Mouse (Mus musculus) liver, adult 2 months (tissue): ENCODE data around the gene Snx21. TPM values are rescaled to one million over a fixed set of nuclear protein-coding genes. Genes with fewer than 3 reads are reported as not detected.

Source experiments
- DNase-seq: peaks from one replicate; pipeline ENCODE4 v3.0.0-alpha.2; 2011; ENCODE audit warnings: low read depth, low spot score; ENCODE audit errors: extremely low read depth
- H3K27ac ChIP-seq: fragments of 200-500 bp; replicated peaks from 2 replicates; pipeline ENCODE4 v1.5.1; 2012; ENCODE audit warnings: low read depth, mild to moderate bottlenecking, control low read depth, inconsistent platforms, low read length; ENCODE audit not compliant: insufficient read depth
- H3K27me3 ChIP-seq: fragments of 200-500 bp; 2 replicates; pipeline ENCODE4 v1.6.1; 2012; ENCODE audit warnings: mild to moderate bottlenecking, moderate library complexity, low read length, inconsistent platforms; ENCODE audit not compliant: control insufficient read depth, insufficient read depth
- H3K36me3 ChIP-seq: fragments of 200-500 bp; 2 replicates; pipeline ENCODE4 v1.6.1; 2012; ENCODE audit warnings: low read length, inconsistent platforms; ENCODE audit not compliant: control insufficient read depth, insufficient read depth
- H3K4me1 ChIP-seq: fragments of 200-500 bp; 2 replicates; pipeline ENCODE4 v1.6.1; 2011; ENCODE audit warnings: low read length; ENCODE audit not compliant: control insufficient read depth, insufficient read depth
- H3K4me3 ChIP-seq: fragments of 200-500 bp; 2 replicates; pipeline ENCODE4 v1.5.1; 2011; ENCODE audit warnings: low read depth, mild to moderate bottlenecking, control low read depth, low read length, moderate library complexity; ENCODE audit not compliant: insufficient read depth
- H3K79me2 ChIP-seq: fragments of 200-500 bp; 2 replicates; pipeline ENCODE4 v1.6.1; 2012; ENCODE audit warnings: inconsistent platforms, mild to moderate bottlenecking, low read length, moderate library complexity; ENCODE audit not compliant: control insufficient read depth, insufficient read depth
- H3K9ac ChIP-seq: fragments of 200-500 bp; 2 replicates; pipeline ENCODE4 v1.6.1; 2012; ENCODE audit warnings: low read depth, mild to moderate bottlenecking, control low read depth, inconsistent platforms, low read length
- CTCF ChIP-seq: fragments of 200-500 bp; IDR thresholded peaks from 2 replicates; pipeline ENCODE4 v1.5.1; 2011; ENCODE audit warnings: low read depth, low read length, control low read depth
- POLR2A ChIP-seq: fragments of 200-500 bp; IDR thresholded peaks from 2 replicates; pipeline ENCODE4 v1.6.1; 2011; ENCODE audit warnings: low read length, control low read depth; ENCODE audit not compliant: insufficient read depth; ENCODE audit errors: extremely low read depth
- WGBS: fragments of 180-500 bp; shearing (Covaris S2); methylation state at CpG from one replicate; pipeline ENCODE4 v1.1.7; 2018; 5-methylcytosine and 5-hydroxymethylcytosine counted together
- polyA plus RNA-seq: library from polyadenylated mRNA; depleted of rRNA; stranded (reverse); fragments of >200 nt; gene quantifications from 2 replicates; pipeline ENCODE4 v1.2.3, GENCODE M21; 2012
- total RNA-seq: library from RNA; depleted of rRNA; stranded (reverse); fragments of >200 nt; gene quantifications from 2 replicates; pipeline ENCODE4 v1.2.3, GENCODE M21; 2014

The Snx21 gene
- total and polyA plus RNA-seq, 2 experiments: 10.8 to 14.4 TPM

DNA sequence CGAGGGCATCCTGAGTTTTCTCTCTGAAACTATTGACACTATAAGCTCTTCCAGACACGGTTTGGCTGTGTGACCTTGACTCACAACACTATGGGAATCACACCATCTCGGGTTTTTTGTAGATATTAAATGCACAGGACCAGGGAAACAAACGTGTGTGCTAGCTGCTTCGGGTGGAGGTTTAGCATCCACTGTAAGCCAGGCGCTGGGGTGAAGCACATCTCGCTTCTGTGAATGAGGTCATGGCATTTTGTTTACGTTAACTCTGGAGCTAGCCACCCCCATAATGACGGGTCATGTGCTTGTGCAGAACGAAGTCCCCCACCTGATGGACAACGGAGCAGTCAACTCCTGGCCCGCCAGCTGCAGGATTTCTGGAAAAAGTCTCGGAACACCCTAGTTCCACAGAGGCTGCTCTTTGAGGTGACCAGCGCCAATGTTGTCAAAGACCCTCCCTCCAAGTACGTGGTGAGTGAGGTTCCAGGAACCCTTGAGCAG lies 814 bp downstream of the Snx21 start:
- Histone ChIP-seq H3K36me3 (no peaks in the 10 kb centered on the region; the same call in 1 of the 2 replicates), H3K27me3 (no peaks in the 10 kb centered on the region), H3K9ac (peak overlapping the region; percentile 89), H3K79me2 (no peaks in the 10 kb centered on the region), H3K4me3 (peak overlapping the region; percentile 90), H3K4me1 (peaks cover 18% of the 10 kb centered on the region), H3K27ac (peak overlapping the region; percentile 61)
- WGBS: 15% methylated on average over 15 of the region's 15 CpGs
- DNase-seq: peak; percentile 36
- TF ChIP-seq CTCF: no peak
- TF ChIP-seq POLR2A: no peak

DNA sequence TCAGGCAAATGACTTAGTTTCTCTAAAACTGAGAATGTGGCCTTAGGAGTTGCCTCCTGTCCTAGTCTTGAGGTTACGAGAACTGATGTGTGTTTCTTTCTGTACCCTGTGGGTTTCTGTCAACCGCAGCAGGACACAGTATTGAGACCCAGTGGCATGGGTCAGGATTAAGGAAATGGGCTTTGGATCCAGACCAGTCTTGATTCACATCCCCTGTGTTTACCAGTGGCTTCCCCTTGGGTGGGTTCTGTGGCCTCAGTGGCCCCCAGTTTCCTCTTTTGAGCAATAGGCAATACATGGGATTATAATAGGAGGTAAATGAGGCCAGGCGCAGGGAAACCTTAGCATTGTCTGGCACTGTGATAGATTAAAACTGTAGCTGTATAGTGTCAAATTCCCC lies 1.4 kb downstream of the Snx21 start:
- Histone ChIP-seq H3K36me3 (no peaks in the 10 kb centered on the region; the same call in 1 of the 2 replicates), H3K27ac (peak overlapping the region; percentile 7), H3K79me2 (no peaks in the 10 kb centered on the region), H3K9ac (no peak overlapping the region), H3K4me1 (peaks cover 19% of the 10 kb centered on the region), H3K4me3 (no peak overlapping the region), H3K27me3 (no peaks in the 10 kb centered on the region)
- DNase-seq: no peak
- WGBS: 79% methylated on average over 3 of the region's 3 CpGs
- TF ChIP-seq CTCF: no peak
- no peak for TF ChIP-seq POLR2A

DNA sequence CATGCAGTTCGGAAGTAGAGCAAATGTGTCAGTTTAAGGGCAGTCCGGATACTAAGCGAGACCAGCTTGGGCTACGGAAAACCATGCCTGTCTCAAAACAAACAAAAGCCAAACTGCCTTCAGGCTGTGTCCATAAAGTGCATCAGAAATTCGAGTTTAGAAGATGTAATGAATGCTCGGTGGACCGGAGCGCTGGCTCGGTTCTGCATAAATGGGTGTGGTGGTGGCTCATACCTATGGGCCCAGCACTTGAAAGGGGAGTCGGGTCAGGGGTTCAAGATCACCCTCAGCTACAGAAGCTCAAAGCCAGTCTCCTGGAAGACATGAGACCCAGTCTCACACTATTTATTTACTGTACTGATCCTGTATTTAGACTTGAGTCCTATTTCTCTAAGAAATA lies 2.2 kb downstream of the Snx21 start:
- Histone ChIP-seq H3K9ac (no peak overlapping the region), H3K79me2 (no peaks in the 10 kb centered on the region), H3K4me3 (no peak overlapping the region), H3K36me3 (peaks cover 2% of the 10 kb centered on the region), H3K4me1 (peaks cover 19% of the 10 kb centered on the region), H3K27me3 (no peaks in the 10 kb centered on the region), H3K27ac (no peak overlapping the region)
- 78% methylated on average over 10 of the region's 10 CpGs for WGBS
- no peak for DNase-seq
- TF ChIP-seq POLR2A (no peak), CTCF (no peak)

DNA sequence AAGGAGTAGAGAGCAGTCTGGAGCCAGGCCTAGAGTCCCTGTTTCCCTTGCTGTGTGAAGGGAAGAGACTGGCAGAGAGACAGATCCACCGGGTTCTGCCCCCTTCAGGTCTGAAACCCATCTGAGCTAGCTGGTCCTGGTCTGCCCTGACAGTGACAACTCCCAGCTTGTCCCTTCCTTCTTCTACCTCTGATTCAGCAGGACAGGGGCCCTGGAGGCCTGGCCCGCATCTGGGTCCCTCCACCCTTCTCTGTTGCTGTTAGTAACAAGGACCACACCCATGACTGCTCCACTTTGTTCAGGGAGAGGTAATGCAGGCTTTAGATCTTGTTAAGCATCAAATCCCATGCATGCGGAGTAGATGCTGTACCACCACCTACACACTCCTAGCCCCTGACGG lies 2.8 kb downstream of the Snx21 start:
- H3K27ac ChIP-seq: no peak overlapping the region
- no peaks in the 10 kb centered on the region for H3K27me3 ChIP-seq
- H3K79me2 ChIP-seq: no peaks in the 10 kb centered on the region
- H3K4me3 ChIP-seq: no peak overlapping the region
- peaks cover 21% of the 10 kb centered on the region for H3K4me1 ChIP-seq
- H3K9ac ChIP-seq: no peak overlapping the region
- peaks cover 4% of the 10 kb centered on the region for H3K36me3 ChIP-seq
- no peak for TF ChIP-seq POLR2A
- no peak for TF ChIP-seq CTCF
- 79% methylated on average over 4 of the region's 4 CpGs for WGBS
- DNase-seq: no peak

DNA sequence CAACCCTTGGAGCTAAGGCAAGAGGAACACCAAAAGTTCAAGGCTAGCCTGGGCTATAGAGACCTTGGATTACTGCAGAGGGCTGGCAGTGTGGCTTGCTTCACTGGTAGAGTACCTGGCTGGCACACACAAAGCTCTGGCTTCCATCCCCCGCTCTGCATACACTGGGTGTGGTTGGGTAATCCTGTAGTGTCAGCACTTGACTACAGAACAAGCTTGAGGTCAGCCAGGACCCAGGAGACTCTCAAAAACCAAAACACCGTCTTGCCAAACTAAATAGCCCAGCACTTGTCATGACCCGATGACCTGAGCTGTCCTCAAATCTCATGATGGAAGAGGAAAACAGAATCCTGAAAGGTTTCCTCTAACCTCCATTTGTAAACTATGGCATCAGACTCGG lies 4.8 kb downstream of the Snx21 start:
- WGBS: 18% methylated on average over 4 of the region's 4 CpGs
- Histone ChIP-seq H3K27ac (no peak overlapping the region), H3K27me3 (no peaks in the 10 kb centered on the region), H3K36me3 (peaks cover 7% of the 10 kb centered on the region), H3K4me3 (no peak overlapping the region), H3K9ac (no peak overlapping the region), H3K4me1 (peaks cover 21% of the 10 kb centered on the region), H3K79me2 (no peaks in the 10 kb centered on the region)
- TF ChIP-seq CTCF (no peak), POLR2A (no peak)
- DNase-seq: peak; percentile 99

DNA sequence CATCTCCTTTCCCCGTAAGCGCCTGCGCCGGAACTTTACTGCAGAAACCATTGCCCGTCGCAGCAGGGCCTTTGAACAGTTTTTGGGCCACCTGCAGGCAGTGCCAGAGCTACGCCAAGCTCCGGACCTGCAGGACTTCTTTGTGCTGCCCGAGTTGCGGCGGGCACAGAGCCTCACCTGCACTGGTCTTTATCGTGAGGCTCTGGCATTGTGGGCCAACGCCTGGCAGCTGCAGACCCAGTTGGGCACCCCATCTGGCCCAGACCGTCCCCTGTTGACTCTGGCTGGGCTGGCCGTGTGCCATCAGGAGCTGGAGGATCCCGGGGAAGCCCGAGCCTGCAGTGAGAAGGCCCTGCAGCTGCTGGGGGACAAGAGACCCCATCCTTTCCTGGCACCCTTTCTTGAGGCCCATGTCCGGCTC lies 6.2 kb downstream of the Snx21 start:
- Histone ChIP-seq H3K27ac (no peak overlapping the region), H3K4me1 (peaks cover 16% of the 10 kb centered on the region), H3K9ac (no peak overlapping the region), H3K79me2 (no peaks in the 10 kb centered on the region), H3K36me3 (peaks cover 11% of the 10 kb centered on the region), H3K4me3 (no peak overlapping the region), H3K27me3 (no peaks in the 10 kb centered on the region)
- TF ChIP-seq CTCF: no peak
- no peak for TF ChIP-seq POLR2A
- DNase-seq: no peak
- WGBS: 75% methylated on average over 18 of the region's 18 CpGs
